Mouse (Mus musculus) neural tube, embryonic 14.5 days (tissue): ENCODE results near the gene Napepld. TPM values are rescaled to one million over a fixed set of nuclear protein-coding genes. Genes with fewer than 3 reads are reported as not detected.
"Not testable (repeated sequence)": the region's sequence is repeated elsewhere in the genome, so short reads cannot be mapped to it uniquely, and the experiment has no call there.

ENCODE experiments used
- ATAC-seq: fragments of 200-750 bp; cut with Nextera tagmentation; 2 replicates; pipeline ENCODE4 v1.8.0; 2017; ENCODE audit warnings: low read depth, mild to moderate bottlenecking, moderate TSS enrichment, moderate library complexity
- H3K27ac ChIP-seq: fragments of 300-500 bp; sonication (generic); 2 replicates; pipeline ENCODE4 v1.5.1; 2014; ENCODE audit warnings: low read depth, mild to moderate bottlenecking, control low read depth, low read length, moderate library complexity, mixed read lengths
- H3K27me3 ChIP-seq: fragments of 300-500 bp; sonication (generic); 2 replicates; pipeline ENCODE4 v1.6.1; 2014; ENCODE audit warnings: low read length; ENCODE audit not compliant: control insufficient read depth, insufficient read depth
- H3K36me3 ChIP-seq: fragments of 300-500 bp; sonication (generic); 2 replicates; pipeline ENCODE4 v1.6.1; 2014; ENCODE audit warnings: low read length, mixed read lengths; ENCODE audit not compliant: control insufficient read depth, insufficient read depth
- H3K4me1 ChIP-seq: fragments of 300-500 bp; sonication (generic); 2 replicates; pipeline ENCODE4 v1.6.1; 2014; ENCODE audit warnings: low read length; ENCODE audit not compliant: control insufficient read depth, insufficient read depth
- H3K4me2 ChIP-seq: fragments of 300-500 bp; sonication (generic); 2 replicates; pipeline ENCODE4 v1.6.1; 2014; ENCODE audit warnings: mild to moderate bottlenecking, low read depth, low read length, control low read depth
- H3K4me3 ChIP-seq: fragments of 300-500 bp; sonication (generic); 2 replicates; pipeline ENCODE4 v1.5.1; 2014; ENCODE audit warnings: low read depth, low read length, control low read depth, mixed read lengths
- H3K9ac ChIP-seq: fragments of 300-500 bp; sonication (generic); replicated peaks from 2 replicates; pipeline ENCODE4 v1.6.1; 2014; ENCODE audit warnings: low read depth, mild to moderate bottlenecking, control low read depth, low read length, mixed read lengths
- H3K9me3 ChIP-seq: fragments of 300-500 bp; sonication (generic); 2 replicates; pipeline ENCODE4 v1.6.1; 2016; ENCODE audit warnings: low read length; ENCODE audit not compliant: control insufficient read depth
- WGBS: fragments of 180-500 bp; shearing (Covaris S2); extraction: QIAGEN DNeasy Blood & Tissue Kit; methylation state at CpG from one replicate; pipeline ENCODE4 v1.1.7; 2014; 5-methylcytosine and 5-hydroxymethylcytosine counted together
- polyA plus RNA-seq: library from polyadenylated mRNA; unstranded; fragments of >200 nt; fragmentation: Nextera tagmentation; extraction: Ambion mirVana; gene quantifications from 2 replicates; pipeline ENCODE4 v1.2.1, GENCODE M21; 2014

Gene Napepld
- polyA plus RNA-seq, 1 experiment from 2014 or later: 3.1 TPM

DNA sequence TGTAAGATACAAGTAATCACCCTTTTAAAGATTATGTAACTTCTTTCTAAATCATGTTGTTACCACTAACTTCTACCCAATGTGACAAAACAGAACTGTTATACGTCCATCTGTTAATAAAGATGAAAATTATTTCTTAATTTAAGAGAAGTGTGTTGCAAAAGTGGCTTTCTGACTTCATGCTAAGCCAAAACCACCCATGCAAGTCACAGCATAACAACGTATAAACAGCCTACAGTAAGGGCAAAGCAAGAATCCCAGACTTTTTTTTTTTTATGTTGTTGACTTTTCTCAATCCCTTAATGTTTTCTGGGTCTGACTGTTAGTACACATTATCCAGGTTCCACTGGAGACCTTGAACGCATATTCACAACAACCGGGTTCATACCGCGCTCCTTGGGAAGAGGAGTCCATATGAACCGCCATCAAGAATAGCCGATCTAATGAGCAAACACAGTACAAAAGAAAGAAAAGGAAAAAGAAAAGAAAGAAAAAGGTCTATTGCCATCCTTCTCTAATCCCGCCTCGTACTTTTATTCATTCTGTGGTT lies 849 bp downstream of the Napepld start:
- 10% methylated on average over 10 of the region's 10 CpGs for WGBS
- H3K4me1 ChIP-seq: no peaks in the 10 kb centered on the region
- H3K27me3 ChIP-seq: no peaks in the 10 kb centered on the region
- H3K4me2 ChIP-seq: peak overlapping the region; percentile 54
- peak overlapping the region; percentile 61 for H3K4me3 ChIP-seq
- H3K9ac ChIP-seq: no peak overlapping the region; the same call in 1 of the 2 replicates
- H3K36me3 ChIP-seq: no peaks in the 10 kb centered on the region
- no peaks in the 10 kb centered on the region for H3K9me3 ChIP-seq
- no peak overlapping the region for H3K27ac ChIP-seq
- ATAC-seq: no peak

DNA sequence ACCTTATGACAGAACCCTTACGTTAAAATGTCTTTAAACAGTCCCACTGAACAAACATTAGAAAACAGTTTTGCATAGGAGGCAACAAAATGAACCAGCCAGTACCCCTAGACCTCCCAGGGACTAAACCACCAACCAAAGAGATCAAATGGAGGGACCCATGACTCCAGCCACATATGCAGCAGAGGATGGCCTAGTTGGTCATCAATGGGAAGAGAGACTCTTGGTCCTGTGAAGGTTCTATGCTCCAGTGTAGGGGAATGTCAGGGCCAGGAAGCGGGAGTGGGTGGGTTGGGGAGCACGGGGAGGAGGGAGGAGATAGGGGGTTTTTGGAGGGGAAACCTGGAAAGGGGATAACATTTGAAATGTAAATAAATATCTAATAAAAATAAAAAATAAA lies 1.6 kb downstream of the Napepld start:
- not testable (repeated sequence) for H3K9me3 ChIP-seq, H3K4me3 ChIP-seq, H3K36me3 ChIP-seq, H3K27me3 ChIP-seq, H3K4me2 ChIP-seq, H3K4me1 ChIP-seq, H3K9ac ChIP-seq, ATAC-seq, H3K27ac ChIP-seq
- 90% methylated on average over 3 of the region's 3 CpGs for WGBS

DNA sequence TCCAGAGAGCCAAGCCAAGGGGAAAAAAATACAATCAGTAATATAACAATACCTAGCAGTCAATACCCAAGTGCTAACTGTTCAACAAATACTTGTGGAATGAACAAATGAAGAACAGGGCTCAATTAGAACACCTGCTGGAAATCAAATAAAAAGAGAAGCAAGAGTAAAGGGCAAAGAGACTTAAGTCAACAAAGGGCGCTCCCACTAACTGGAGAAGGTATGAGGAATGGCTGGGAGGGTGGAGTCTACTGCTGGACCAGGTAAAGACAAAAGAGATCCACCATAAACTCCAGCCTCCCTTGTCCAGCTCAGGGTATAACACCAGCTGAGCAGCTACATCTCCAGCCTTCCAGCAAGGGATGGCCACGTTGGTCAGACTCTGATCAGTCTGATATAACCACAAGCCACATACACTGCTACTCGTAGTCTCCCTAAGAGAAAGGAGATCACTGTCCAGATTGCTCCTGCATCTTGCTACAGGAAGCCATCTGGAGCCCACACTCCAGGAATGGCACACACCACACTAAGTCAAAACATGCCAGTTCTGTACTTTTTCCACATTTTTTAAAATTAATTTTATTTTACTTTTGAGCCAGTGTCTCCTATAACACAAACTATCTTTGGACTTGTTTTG lies 6.2 kb downstream of the Napepld start:
- H3K36me3 ChIP-seq: no peaks in the 10 kb centered on the region
- no peaks in the 10 kb centered on the region for H3K4me1 ChIP-seq
- H3K27me3 ChIP-seq: no peaks in the 10 kb centered on the region
- no peaks in the 10 kb centered on the region for H3K9me3 ChIP-seq
- no peak for ATAC-seq
- no peak overlapping the region for H3K27ac ChIP-seq
- H3K4me3 ChIP-seq: no peak overlapping the region
- H3K4me2 ChIP-seq: no peak overlapping the region
- H3K9ac ChIP-seq: no peak overlapping the region
- 93% methylated on average over 3 of the region's 3 CpGs for WGBS

DNA sequence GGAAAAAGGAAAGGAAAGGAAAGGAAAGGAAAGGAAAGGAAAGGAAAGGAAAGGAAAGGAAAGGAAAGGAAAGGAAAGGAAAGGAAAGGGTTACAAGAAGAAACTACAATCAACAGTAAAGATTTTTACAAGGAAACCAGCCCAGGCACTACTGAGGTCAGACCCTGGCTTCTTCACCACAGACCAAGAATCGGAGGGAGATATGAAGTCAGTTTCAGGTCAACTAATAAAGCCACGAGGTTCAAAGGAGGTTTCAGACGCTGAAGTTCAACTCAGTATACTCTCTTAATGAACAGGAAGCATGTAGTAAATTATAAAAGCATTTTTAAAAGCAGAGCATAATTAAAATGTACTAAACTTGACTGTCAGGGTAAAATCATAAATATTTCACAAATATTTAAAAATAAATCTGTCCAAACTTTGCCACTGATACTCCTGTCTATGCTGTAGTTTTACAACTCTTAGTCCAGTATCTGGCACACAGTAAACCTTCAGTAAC lies 7.8 kb downstream of the Napepld start:
- no peaks in the 10 kb centered on the region for H3K36me3 ChIP-seq
- H3K4me2 ChIP-seq: no peak overlapping the region
- H3K9ac ChIP-seq: no peak overlapping the region
- ATAC-seq: no peak
- H3K27me3 ChIP-seq: no peaks in the 10 kb centered on the region
- H3K4me1 ChIP-seq: no peaks in the 10 kb centered on the region
- 75% methylated on average over 3 of the region's 3 CpGs for WGBS
- no peak overlapping the region for H3K27ac ChIP-seq
- H3K4me3 ChIP-seq: no peak overlapping the region
- H3K9me3 ChIP-seq: no peaks in the 10 kb centered on the region

DNA sequence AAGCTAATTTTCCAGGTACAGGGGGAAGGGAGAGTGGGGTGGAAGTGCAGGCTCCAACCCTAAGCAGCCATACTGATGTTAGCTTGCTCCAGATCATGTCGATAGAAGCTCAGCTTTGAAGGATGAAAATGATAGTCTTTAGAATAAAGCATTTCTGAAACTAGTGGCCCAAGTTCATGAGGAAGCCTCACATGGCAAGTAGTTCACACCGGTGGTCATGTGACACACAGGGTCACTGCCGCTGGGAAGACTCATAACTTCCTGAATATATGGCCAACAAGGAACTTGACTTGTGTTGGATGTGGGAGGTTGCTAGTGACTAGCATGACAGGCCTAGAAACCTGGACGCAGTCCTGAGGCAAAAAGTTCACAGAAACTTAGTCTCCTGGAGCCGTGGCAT lies 9.0 kb downstream of the Napepld start:
- no peaks in the 10 kb centered on the region for H3K4me1 ChIP-seq
- H3K9me3 ChIP-seq: no peaks in the 10 kb centered on the region
- H3K4me2 ChIP-seq: no peak overlapping the region
- no peaks in the 10 kb centered on the region for H3K36me3 ChIP-seq
- H3K27ac ChIP-seq: no peak overlapping the region
- no peaks in the 10 kb centered on the region for H3K27me3 ChIP-seq
- H3K9ac ChIP-seq: no peak overlapping the region
- WGBS: 96% methylated on average over 5 of the region's 5 CpGs
- H3K4me3 ChIP-seq: no peak overlapping the region
- ATAC-seq: no peak

DNA sequence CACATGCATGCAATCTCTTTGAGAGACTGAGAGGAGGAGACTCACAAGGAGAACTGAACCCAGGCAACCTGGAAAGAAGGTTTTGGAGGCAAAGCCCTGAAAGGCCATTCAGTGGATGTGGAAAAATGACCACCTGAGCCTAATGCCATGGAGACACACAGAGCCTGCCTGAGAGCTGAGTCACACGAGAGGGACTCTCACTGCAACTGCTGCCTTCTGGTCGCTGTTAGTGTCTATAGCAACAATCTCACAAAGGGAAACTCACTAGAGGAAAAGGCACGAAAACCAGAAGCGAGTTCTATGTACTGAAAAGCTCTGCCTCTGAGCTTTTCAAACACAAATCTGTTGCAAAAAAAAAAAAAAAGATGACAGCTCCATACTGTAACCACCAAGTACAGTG lies 14.2 kb downstream of the Napepld start:
- no peak overlapping the region for H3K4me3 ChIP-seq
- H3K9ac ChIP-seq: no peak overlapping the region
- H3K4me1 ChIP-seq: no peaks in the 10 kb centered on the region
- no peak overlapping the region for H3K4me2 ChIP-seq
- H3K27ac ChIP-seq: no peak overlapping the region
- ATAC-seq: no peak
- H3K36me3 ChIP-seq: no peaks in the 10 kb centered on the region
- no peaks in the 10 kb centered on the region for H3K27me3 ChIP-seq
- H3K9me3 ChIP-seq: no peaks in the 10 kb centered on the region
- WGBS: 64% methylated on average over 4 of the region's 4 CpGs

DNA sequence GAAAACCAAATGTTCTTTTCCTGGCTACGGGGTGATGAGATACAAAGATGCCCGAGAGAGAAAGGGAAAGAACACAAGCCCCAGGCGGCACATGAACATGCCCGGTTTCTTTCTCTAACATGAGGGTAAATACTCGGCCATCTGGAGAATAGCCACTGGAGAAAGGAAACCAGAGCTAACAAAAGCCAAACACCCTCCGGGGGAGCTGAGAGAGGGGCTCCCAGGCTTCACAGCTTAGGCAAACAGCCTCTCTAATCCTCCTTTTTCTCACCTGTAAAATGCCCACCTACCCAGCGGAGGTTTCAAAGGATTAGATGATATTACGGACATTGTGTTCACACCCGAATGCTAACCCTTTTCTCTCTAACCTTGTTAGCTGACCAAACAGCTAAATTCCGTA lies 16.2 kb downstream of the Napepld start:
- no peak overlapping the region for H3K27ac ChIP-seq
- H3K4me2 ChIP-seq: no peak overlapping the region
- no peak overlapping the region for H3K4me3 ChIP-seq
- H3K27me3 ChIP-seq: no peaks in the 10 kb centered on the region
- H3K9ac ChIP-seq: no peak overlapping the region
- 78% methylated on average over 10 of the region's 10 CpGs for WGBS
- no peak for ATAC-seq
- H3K4me1 ChIP-seq: no peaks in the 10 kb centered on the region
- H3K9me3 ChIP-seq: no peaks in the 10 kb centered on the region
- H3K36me3 ChIP-seq: no peaks in the 10 kb centered on the region

DNA sequence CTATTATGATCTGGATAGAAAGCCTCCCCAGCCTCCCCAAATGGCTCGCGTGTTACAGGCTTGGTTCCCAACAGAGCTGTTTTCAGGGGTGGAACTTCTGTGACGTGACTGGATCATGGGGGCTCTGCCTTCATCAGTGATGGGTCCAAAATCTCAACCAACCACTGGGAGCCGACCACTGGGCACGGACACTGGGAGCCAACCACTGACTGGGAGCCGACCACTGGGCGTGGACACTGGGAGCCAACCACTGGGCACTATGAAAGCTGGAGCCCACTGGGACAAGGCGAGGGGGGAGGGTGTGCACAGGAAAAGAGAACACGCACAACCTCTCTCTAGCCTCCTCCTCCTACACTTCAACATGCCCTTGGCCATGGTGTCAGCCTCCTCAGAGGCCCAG lies 17.4 kb downstream of the Napepld start:
- no peaks in the 10 kb centered on the region for H3K4me1 ChIP-seq
- no peaks in the 10 kb centered on the region for H3K27me3 ChIP-seq
- H3K4me2 ChIP-seq: no peak overlapping the region
- WGBS: 97% methylated on average over 9 of the region's 9 CpGs
- no peaks in the 10 kb centered on the region for H3K36me3 ChIP-seq
- H3K9me3 ChIP-seq: no peaks in the 10 kb centered on the region
- H3K4me3 ChIP-seq: no peak overlapping the region
- no peak for ATAC-seq
- H3K9ac ChIP-seq: no peak overlapping the region
- no peak overlapping the region for H3K27ac ChIP-seq

DNA sequence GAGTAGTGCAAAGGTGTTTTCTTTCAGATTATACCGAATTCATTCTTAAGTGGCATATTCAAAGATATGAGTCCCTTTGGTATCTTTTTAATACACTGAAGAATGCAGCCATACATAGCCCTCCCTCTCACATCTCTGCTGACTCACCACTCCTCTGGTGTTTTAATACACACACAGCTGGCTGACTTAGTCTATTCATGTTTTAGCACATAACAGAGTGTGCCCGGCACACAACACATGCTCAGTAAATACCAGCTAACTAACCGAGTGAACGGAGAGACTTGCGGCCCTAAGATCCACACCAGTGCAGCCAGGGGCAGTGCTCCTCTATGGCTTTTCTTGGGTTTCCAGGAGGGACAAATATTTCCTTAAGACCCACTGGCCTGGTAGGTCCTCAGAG lies 20.3 kb downstream of the Napepld start:
- WGBS: 81% methylated on average over 5 of the region's 5 CpGs
- Histone ChIP-seq H3K4me2 (no peak overlapping the region), H3K27ac (no peak overlapping the region), H3K27me3 (no peaks in the 10 kb centered on the region), H3K9ac (no peak overlapping the region), H3K4me1 (no peaks in the 10 kb centered on the region), H3K4me3 (no peak overlapping the region), H3K9me3 (no peaks in the 10 kb centered on the region), H3K36me3 (no peaks in the 10 kb centered on the region)
- no peak for ATAC-seq
